In the genomic region with DNA sequence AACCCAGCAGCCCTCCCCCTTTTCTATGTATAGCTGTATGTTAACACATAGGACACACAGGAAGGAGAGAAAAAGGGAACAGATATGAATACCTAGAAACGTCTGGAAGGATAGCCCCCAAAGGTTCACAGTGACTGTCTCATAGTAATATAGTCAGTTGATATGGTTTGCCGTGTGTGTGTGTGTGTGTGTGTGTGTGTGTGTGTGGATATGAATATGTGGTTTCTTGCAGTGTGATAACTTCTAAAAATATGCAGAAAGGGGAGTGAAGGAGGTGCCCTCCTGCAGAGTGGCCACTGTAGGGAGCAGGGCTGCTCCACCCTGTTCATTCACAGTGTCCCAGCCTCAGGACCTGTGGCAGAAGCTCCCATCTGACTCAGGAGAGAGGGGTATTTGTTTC, we compare ENCODE assay signal across 19 mouse cellular contexts. TPM values are rescaled to one million over a fixed set of nuclear protein-coding genes. Genes with fewer than 3 reads are reported as not detected.
A peak's percentile ranks its signal among the peaks of the same experiment; 100 is the strongest.
DNase-seq lines count a peak whose midpoint lies in the region; ATAC-seq and TF ChIP-seq lines count a peak whose summit lies in the region.
"Had no signal": no experiment of that assay in that cellular context is flagged by ENCODE, and none has a peak within 500 bp of the region (broad histone marks: within the 10 kb centered on the region; RNA-seq: fewer than 3 reads in every experiment).

No protein-coding gene starts in this region.

- H3K4me2 ChIP-seq in heart, embryonic 12.5 days = peak overlapping the region; percentile 48; the same call in 1 of the 2 replicates
- peak overlapping the region; percentile 70 for H3K4me2 ChIP-seq in liver, embryonic 12.5 days
- H3K4me2 ChIP-seq: limb, embryonic 13.5 days; midbrain, embryonic 11.5 days; neural tube, embryonic 12.5 days had no signal

- no peak for TF ChIP-seq POLR2A in testis, adult 2 months (IDR thresholded peaks at IDR 0.05; ENCODE audit: control insufficient read depth, low read depth, low read length)

- no peak for TF ChIP-seq CTCF in testis, adult 2 months (IDR thresholded peaks at IDR 0.05; ENCODE audit: control insufficient read depth, insufficient read depth, insufficient replicate concordance, low read depth, low read length)

- no peak for ATAC-seq in heart, embryonic 12.5 days (ENCODE audit: insufficient number of reproducible peaks, low FRiP score)
- ATAC-seq in liver, embryonic 12.5 days = peak; percentile 61
- ATAC-seq: forebrain, postnatal 0 days; hindbrain, postnatal 0 days had no signal

- peaks cover 32% of the 10 kb centered on the region for H3K4me1 ChIP-seq in heart, embryonic 12.5 days (replicated peaks)
- no peaks in the 10 kb centered on the region; the same call in 1 of the 2 replicates for H3K4me1 ChIP-seq in testis, adult 2 months (ENCODE audit: control insufficient read depth, insufficient read depth, low read length)
- peaks cover 48% of the 10 kb centered on the region for H3K4me1 ChIP-seq in liver, embryonic 12.5 days
- H3K4me1 ChIP-seq: neural tube, embryonic 12.5 days had no signal

- no peak overlapping the region for H3K4me3 ChIP-seq in heart, embryonic 12.5 days
- no peak overlapping the region for H3K4me3 ChIP-seq in testis, adult 2 months (ENCODE audit: control insufficient read depth, low read depth, low read length)
- H3K4me3 ChIP-seq in liver, embryonic 12.5 days = peak overlapping the region; percentile 45
- H3K4me3 ChIP-seq: limb, embryonic 13.5 days; neural tube, embryonic 12.5 days had no signal

- no peak for DNase-seq in heart, adult 18-20 months
- DNase-seq in testis, postnatal 10 days (ENCODE audit: low spot score) = no peak
- DNase-seq in lung, postnatal 14 days = no peak
- DNase-seq in cerebellum, postnatal 36 days = no peak
- no peak for DNase-seq in cerebellum, postnatal 14 days
- DNase-seq: B cell, adult 2 months; cerebellum, adult 8-10 months; forebrain, postnatal 0 days; heart, postnatal 4 days; kidney, adult 11 months; kidney, postnatal 10 days; lung, postnatal 10 days had no signal

- H3K27me3 ChIP-seq in heart, embryonic 12.5 days (replicated peaks) = no peaks in the 10 kb centered on the region
- H3K27me3 ChIP-seq in testis, adult 2 months (ENCODE audit: control insufficient read depth, insufficient read depth, low read length) = no peaks in the 10 kb centered on the region
- no peaks in the 10 kb centered on the region for H3K27me3 ChIP-seq in liver, embryonic 12.5 days (replicated peaks)
- H3K27me3 ChIP-seq: limb, embryonic 13.5 days; neural tube, embryonic 12.5 days had no signal

- H3K36me3 ChIP-seq in heart, embryonic 12.5 days = peaks cover 56% of the 10 kb centered on the region
- H3K36me3 ChIP-seq in testis, adult 2 months (ENCODE audit: control insufficient read depth, insufficient read depth, low read length) = peaks cover 1% of the 10 kb centered on the region
- H3K36me3 ChIP-seq in liver, embryonic 12.5 days = peaks cover 29% of the 10 kb centered on the region

- WGBS in heart, embryonic 12.5 days = 58% methylated on average over 2 of the region's 2 CpGs
- whole genome bisulfite sequencing in liver, embryonic 12.5 days (ENCODE audit: insufficient replicate concordance) = 15% methylated on average over 2 of the region's 2 CpGs

- 0 out of 2 replicates have a peak overlapping the region, but pooled peaks have one; percentile 56 for H3K9ac ChIP-seq in heart, embryonic 12.5 days
- peak overlapping the region; percentile 70 for H3K9ac ChIP-seq in liver, embryonic 12.5 days
- H3K9ac ChIP-seq: forebrain, postnatal 0 days; limb, embryonic 13.5 days; neural tube, embryonic 12.5 days had no signal

- no peaks in the 10 kb centered on the region for H3K9me3 ChIP-seq in heart, embryonic 12.5 days (replicated peaks)
- H3K9me3 ChIP-seq in liver, embryonic 12.5 days (replicated peaks) = no peaks in the 10 kb centered on the region
- H3K9me3 ChIP-seq: limb, embryonic 13.5 days; neural tube, embryonic 12.5 days had no signal

- peak overlapping the region; percentile 95 for H3K27ac ChIP-seq in heart, embryonic 12.5 days (ENCODE audit: poor library complexity, severe bottlenecking)
- H3K27ac ChIP-seq in testis, adult 2 months (ENCODE audit: control insufficient read depth, insufficient read depth, low read depth, low read length) = peak overlapping the region; percentile 60
- peak overlapping the region; percentile 89 for H3K27ac ChIP-seq in liver, embryonic 12.5 days
- H3K27ac ChIP-seq: hindbrain, postnatal 0 days; limb, embryonic 13.5 days; neural tube, embryonic 12.5 days had no signal

RNA-seq across cellular contexts. Expression of a gene that starts 23.4 kb away (rescaled TPM):
- polyA plus RNA-seq in heart, embryonic 12.5 days (2016; fragmentation: Nextera tagmentation; extraction: Ambion mirVana) = 27.4 and 27.9 TPM in 2 replicates
- 10 to 100 TPM; 50.1 to 53.8 TPM for total RNA-seq in heart, adult 18-20 months (2021)
- 68.1 and 76.9 TPM in 2 replicates for polyA plus RNA-seq in testis, adult 2 months (2012; rRNA removed)
- 7.6 and 8.4 TPM in 2 replicates for polyA plus RNA-seq in liver, embryonic 12.5 days (2016; fragmentation: Nextera tagmentation; extraction: Ambion mirVana)

RNA-seq across cellular contexts. Expression of a gene that starts 23.5 kb away (rescaled TPM):
- 33.8 and 35.5 TPM in 2 replicates for polyA plus RNA-seq in heart, embryonic 12.5 days (2016; fragmentation: Nextera tagmentation; extraction: Ambion mirVana)
- total RNA-seq in heart, adult 18-20 months (2021) = 10 to 100 TPM; 19.4 to 22.9 TPM
- polyA plus RNA-seq in testis, adult 2 months (2012; rRNA removed) = 19.9 and 23.7 TPM in 2 replicates
- polyA plus RNA-seq in liver, embryonic 12.5 days (2016; fragmentation: Nextera tagmentation; extraction: Ambion mirVana) = 36.9 and 41.2 TPM in 2 replicates

RNA-seq across cellular contexts. Expression of a gene that starts 37.7 kb away (rescaled TPM):
- 56.4 TPM in 2 replicates for polyA plus RNA-seq in heart, embryonic 12.5 days (2016; fragmentation: Nextera tagmentation; extraction: Ambion mirVana)
- 10 to 100 TPM in 1 of 2 experiments, 1 to 10 TPM in 1; 8.8 to 10.3 TPM for total RNA-seq in heart, adult 18-20 months (2021)
- polyA plus RNA-seq in testis, adult 2 months (2012; rRNA removed) = 10.5 and 11.1 TPM in 2 replicates
- 46.2 and 51.8 TPM in 2 replicates for polyA plus RNA-seq in liver, embryonic 12.5 days (2016; fragmentation: Nextera tagmentation; extraction: Ambion mirVana)

RNA-seq across cellular contexts. Expression of a gene that starts 52.7 kb away (rescaled TPM):
- 25.1 and 25.8 TPM in 2 replicates for polyA plus RNA-seq in heart, embryonic 12.5 days (2016; fragmentation: Nextera tagmentation; extraction: Ambion mirVana)
- 10 to 100 TPM; 25.2 to 29.1 TPM for total RNA-seq in heart, adult 18-20 months (2021)
- polyA plus RNA-seq in testis, adult 2 months (2012; rRNA removed) = 12.9 and 14.0 TPM in 2 replicates
- polyA plus RNA-seq in liver, embryonic 12.5 days (2016; fragmentation: Nextera tagmentation; extraction: Ambion mirVana) = 21.3 and 21.8 TPM in 2 replicates
